Mouse (Mus musculus) hindlimb bud, embryonic 11.5 days (tissue): Measurements from ENCODE around the gene Olfr342.

Experiments used
- DNase-seq: peaks from one replicate; pipeline ENCODE4 v3.0.0-alpha.2; 2012; ENCODE audit warnings: low read depth, low spot score; ENCODE audit errors: extremely low spot score

Gene Olfr342

DNA sequence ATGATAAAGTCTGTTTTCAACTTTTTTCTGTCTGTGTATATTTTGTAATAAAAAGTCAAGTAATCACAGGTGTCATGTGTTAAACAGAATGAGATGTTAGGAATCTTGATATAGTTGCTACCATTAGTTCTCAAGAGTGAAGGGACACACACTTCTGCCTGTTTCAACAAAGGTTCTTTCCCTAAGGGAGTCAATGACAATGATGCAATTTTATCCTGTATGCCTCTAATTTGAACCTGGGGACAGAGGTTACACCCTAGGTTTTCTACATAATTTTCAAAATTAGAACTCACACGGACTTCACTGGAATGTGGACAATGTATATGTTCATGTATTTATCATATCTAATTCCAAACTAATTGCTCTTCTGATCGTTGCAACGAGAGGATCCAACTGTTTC is at the start of gene Olfr342:
Gene Olfr342, plus strand, starts transcription at position 301 of the 400 bp plus-strand sequence.
- no peak for DNase-seq

DNA sequence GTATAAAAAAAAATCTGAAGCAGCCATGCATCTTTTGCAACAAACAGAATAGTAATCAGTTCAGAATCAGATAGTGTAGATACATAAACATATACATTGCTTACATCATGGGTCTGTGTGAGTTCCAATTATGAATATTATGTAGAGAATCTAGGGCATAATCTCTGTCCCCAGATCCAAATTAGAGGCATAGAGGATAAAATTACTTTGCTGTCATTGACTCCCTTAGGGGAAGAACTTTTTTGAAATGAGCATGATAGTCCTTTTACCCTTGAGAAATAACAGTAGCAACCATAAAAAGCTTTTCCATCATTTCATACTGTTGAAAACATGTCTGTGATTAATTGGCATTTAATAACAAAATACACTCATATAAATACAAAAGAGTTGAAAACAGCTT is 42.4 kb upstream of the Olfr342 start, which contains the start of gene Olfr341:
Gene Olfr341, minus strand, starts transcription at position 101 of the 400 bp plus-strand sequence.
- no peak for DNase-seq

DNA sequence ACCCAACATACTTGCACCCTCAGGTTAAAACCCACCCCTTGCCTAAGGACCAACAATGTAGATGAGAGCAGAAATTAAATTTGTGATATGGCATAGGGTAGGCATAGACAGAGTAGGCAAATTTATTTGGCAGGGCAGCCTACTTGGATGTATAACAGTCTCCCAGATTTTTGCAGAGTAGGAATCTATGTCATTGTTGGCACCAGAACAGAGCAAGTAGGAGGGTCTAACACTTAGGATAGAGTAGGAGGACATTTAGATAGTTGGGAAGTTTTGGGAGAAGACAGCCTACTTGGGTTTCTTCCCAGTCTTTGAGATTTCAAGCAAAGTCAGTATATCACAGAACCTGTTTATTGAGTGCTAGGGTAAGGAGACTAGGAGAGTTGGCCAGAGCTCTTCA is 40.4 kb downstream of the Olfr342 start:
- no peak for DNase-seq

DNA sequence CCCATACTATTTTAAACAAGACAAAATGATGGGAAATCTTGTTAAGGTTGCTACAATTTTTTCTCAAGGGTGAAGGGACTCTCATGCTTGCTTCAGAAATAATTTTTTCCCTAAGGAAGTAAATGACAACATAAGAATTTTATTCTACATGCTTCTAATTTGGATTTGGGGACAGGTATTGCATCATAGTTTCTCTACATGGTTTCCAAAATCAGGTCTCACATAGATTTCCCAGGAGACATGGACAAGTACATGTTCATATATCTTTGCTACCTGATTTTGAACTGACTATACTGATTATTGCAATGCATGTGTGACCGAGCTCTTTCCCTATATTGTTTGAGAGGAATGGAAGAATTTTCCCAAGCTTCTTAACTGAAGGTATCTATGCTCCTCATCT is 41.6 kb downstream of the Olfr342 start, which contains the start of gene Olfr344:
Gene Olfr344, plus strand, starts transcription at position 301 of the 400 bp plus-strand sequence.
- DNase-seq = no peak

DNA sequence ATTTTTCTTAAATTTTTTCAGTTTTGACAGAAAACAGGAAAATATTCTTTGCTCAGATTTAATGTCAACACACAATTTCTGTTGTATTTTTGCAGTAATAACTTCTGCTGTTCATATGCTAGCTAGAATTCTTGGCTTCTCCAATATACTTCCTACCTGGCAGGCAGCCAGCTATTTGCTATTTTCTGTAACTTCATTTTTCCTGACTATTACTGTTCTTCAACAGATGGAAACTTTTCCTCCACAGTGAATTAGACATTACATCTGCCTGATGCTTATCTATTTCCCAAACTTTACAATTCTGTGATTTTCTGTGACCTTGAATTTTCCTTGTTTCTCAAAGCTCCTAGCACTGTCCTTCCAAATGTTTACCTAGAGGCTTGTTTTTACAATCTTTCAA is 42.2 kb downstream of the Olfr342 start:
- no peak for DNase-seq

DNA sequence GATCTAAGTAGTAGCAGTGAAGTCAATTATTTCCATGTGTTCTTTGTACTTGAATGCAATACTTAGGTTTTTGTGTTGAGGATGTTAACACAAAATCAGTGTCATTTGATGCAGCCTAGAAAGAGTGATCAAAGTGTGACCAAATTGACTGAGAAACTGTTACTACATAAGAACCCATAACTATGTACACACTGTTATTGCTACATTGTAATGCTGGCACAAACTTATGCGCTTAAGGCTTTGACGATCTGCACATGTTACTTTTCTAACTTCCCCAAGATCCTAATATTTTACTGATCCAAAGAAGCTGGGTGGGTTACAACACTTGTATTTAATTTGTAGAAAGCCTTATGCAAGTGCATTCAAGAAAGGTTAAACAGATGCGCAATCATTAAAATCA is 43.0 kb downstream of the Olfr342 start:
- no peak for DNase-seq
